Mouse (Mus musculus) brain, embryonic 14.5 days (tissue): ENCODE measurements around the gene Mgat4c. TPM values are rescaled to one million over a fixed set of nuclear protein-coding genes. Genes with fewer than 3 reads are reported as not detected.
A peak's percentile ranks its signal among the peaks of the same experiment; 100 is the strongest.

Experiments used
- DNase-seq: peaks from one replicate; pipeline ENCODE4 v3.0.0-alpha.2; 2011; ENCODE audit warnings: low read depth
- CTCF ChIP-seq: fragments of 200-500 bp; IDR thresholded peaks from 2 replicates; pipeline ENCODE4 v1.5.1; 2012; ENCODE audit warnings: inconsistent platforms, mild to moderate bottlenecking, moderate library complexity, borderline replicate concordance; ENCODE audit not compliant: insufficient read depth, insufficient read length; ENCODE audit errors: extremely low read depth
- POLR2A ChIP-seq: fragments of 200-500 bp; IDR thresholded peaks from 2 replicates; pipeline ENCODE4 v1.6.1; 2012; ENCODE audit warnings: mild to moderate bottlenecking, inconsistent platforms, borderline replicate concordance; ENCODE audit not compliant: poor library complexity, insufficient read depth, insufficient read length, severe bottlenecking; ENCODE audit errors: extremely low read depth
- polyA plus RNA-seq: library from polyadenylated mRNA; depleted of rRNA; stranded (reverse); fragments of >200 nt; gene quantifications from 2 replicates; pipeline ENCODE4 v1.2.3, GENCODE M21; 2012; rRNA removed

Mgat4c gene
- polyA plus RNA-seq: 4.4 and 9.7 TPM in 2 replicates

DNA sequence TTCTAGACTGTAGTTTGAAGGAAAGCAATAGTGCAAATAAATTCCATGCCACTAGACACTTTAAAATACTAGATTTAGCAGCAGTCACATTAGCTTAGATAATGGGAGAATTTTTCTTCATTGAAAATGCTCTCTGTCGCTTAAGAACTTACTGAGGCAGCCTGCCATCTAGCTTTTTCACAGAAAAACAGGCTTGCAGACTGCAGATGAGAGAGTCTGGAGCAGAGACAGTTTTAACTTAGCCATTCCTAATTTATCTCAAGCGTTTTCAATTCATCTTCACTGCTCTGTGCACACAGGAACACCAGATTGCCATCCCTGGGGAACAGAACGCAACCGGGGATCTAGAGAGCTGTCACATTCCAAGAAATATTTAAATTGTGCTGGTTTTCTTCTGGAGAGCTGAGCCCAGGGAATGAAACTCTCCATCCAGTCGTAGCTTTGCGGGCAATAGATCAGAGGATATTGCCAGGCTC lies at the start of gene Mgat4c:
Gene Mgat4c (plus strand): TSS at position 51 of the 476 bp plus-strand sequence.
- no peak for TF ChIP-seq POLR2A
- DNase-seq: peak; percentile 90

GRCm38 (mm10) chr10:101635266-101635665 lies 46.0 kb upstream of the Mgat4c start:
- DNase-seq: no peak
- no peak for TF ChIP-seq POLR2A
- no peak for TF ChIP-seq CTCF

GRCm38 (mm10) chr10:101641048-101641447 lies 40.2 kb upstream of the Mgat4c start:
- DNase-seq: peak; percentile 4
- no peak for TF ChIP-seq POLR2A
- TF ChIP-seq CTCF: no peak

GRCm38 (mm10) chr10:101681914-101682313 lies 627 bp downstream of the Mgat4c start:
- no peak for TF ChIP-seq CTCF
- TF ChIP-seq POLR2A: no peak
- DNase-seq: no peak

GRCm38 (mm10) chr10:101761828-101762227 lies 80.5 kb downstream of the Mgat4c start:
- DNase-seq: no peak
- TF ChIP-seq POLR2A (no peak), CTCF (no peak)

- no peak for TF ChIP-seq POLR2A
- no peak for TF ChIP-seq CTCF
- peak; percentile 77 for DNase-seq
These were observed 89.4 kb downstream of the Mgat4c start for GRCm38 (mm10) chr10:101770688-101771087.

- peak; percentile 61 for DNase-seq
- no peak for TF ChIP-seq CTCF
- no peak for TF ChIP-seq POLR2A
These were observed 89.9 kb downstream of the Mgat4c start for GRCm38 (mm10) chr10:101771157-101771556.

DNA sequence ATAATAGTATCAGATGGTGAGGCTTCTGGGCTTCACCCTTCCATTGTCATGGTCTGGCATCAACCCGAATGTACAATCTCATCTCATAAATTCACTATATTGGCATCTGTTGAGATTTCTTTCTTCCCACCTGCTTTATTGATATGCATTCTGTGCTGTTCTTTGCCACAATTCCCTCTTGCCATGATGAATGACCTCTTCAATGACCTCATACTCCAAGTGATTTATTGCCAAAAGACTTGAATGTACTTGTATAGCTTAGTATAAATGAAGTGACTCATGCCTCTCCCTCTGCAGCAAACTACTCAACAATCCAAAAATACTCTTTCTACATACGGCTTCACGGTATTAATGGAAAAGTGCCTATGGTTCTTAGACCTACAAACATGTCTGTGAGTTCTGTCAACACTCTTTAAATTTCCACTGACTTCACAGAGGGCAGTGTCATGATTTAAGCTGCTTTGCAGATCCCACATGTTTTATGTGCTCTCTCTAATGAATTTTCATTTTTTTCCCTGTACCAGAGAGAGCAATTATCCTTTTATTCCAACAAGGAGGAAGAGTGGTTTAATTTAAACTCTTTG lies 102.0 kb downstream of the Mgat4c start:
- TF ChIP-seq POLR2A (no peak), CTCF (no peak)
- DNase-seq: peak; percentile 8

DNA sequence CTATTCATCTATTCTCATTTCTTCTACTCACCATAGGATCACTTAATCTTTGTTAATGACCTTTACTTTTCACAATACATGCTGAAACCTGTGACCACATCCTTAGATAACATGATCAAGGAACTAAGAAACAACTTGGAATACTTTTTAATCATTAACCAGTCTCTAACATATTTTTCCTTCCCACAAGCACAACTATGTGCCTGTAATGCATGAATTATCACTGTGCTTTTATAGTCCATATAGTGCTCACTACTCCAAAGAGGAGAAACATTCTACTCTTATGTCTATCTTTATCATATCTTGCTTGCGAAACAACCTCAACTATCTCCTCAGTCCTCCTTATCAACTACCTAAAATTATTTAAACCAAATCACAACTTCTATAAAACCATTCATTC lies 114.2 kb downstream of the Mgat4c start:
- TF ChIP-seq CTCF (no peak), POLR2A (no peak)
- DNase-seq: no peak

GRCm38 (mm10) chr10:101798831-101799474 lies 117.7 kb downstream of the Mgat4c start:
- DNase-seq: peak; percentile 55
- TF ChIP-seq CTCF (no peak), POLR2A (no peak)

- no peak for TF ChIP-seq POLR2A
- TF ChIP-seq CTCF: no peak
These were observed 127.5 kb downstream of the Mgat4c start for GRCm38 (mm10) chr10:101808768-101809167.

GRCm38 (mm10) chr10:101816902-101817301 lies 135.6 kb downstream of the Mgat4c start:
- no peak for TF ChIP-seq POLR2A
- no peak for TF ChIP-seq CTCF
- DNase-seq: peak; percentile 80

More at GRCm38 (mm10) chr10:101808768-101809167, 127.5 kb downstream of the Mgat4c start:
- DNase-seq: peak; percentile 15

- DNase-seq: peak; percentile 50
- no peak for TF ChIP-seq CTCF
- TF ChIP-seq POLR2A: no peak
These were observed 146.7 kb downstream of the Mgat4c start for GRCm38 (mm10) chr10:101827944-101828343.

DNA sequence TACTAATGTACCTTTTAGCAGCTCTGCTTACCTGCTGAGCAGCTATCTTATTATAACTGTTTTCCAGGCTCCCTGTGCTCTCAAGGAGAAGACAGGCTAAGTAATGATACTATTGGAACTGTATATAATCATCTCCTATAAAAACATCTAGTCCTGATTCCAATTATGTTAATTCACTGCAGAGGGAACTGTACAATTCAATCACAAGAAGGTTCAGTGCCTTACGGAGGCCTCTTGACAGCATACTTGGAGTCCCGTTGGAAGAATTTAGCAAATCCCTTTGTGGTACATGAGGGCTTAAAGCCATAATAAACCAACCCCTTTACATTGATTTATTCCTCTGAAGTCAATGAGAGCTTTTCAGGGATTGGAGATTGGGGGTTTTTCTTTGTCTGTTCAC lies 174.8 kb downstream of the Mgat4c start:
- no peak for TF ChIP-seq CTCF
- TF ChIP-seq POLR2A: no peak
- peak; percentile 52 for DNase-seq
